Mouse (Mus musculus): Measurements from ENCODE around the gene Tssk6. TPM values are rescaled to one million over a fixed set of nuclear protein-coding genes. Genes with fewer than 3 reads are reported as not detected.

Tssk6 gene
- 1.3 and 1.8 TPM in 2 replicates for polyA plus RNA-seq (2021; fragmentation: Nextera tagmentation)
- long read RNA-seq, experiment 1, result 0 reads
- long read RNA-seq, experiment 2, result 0 reads

DNA sequence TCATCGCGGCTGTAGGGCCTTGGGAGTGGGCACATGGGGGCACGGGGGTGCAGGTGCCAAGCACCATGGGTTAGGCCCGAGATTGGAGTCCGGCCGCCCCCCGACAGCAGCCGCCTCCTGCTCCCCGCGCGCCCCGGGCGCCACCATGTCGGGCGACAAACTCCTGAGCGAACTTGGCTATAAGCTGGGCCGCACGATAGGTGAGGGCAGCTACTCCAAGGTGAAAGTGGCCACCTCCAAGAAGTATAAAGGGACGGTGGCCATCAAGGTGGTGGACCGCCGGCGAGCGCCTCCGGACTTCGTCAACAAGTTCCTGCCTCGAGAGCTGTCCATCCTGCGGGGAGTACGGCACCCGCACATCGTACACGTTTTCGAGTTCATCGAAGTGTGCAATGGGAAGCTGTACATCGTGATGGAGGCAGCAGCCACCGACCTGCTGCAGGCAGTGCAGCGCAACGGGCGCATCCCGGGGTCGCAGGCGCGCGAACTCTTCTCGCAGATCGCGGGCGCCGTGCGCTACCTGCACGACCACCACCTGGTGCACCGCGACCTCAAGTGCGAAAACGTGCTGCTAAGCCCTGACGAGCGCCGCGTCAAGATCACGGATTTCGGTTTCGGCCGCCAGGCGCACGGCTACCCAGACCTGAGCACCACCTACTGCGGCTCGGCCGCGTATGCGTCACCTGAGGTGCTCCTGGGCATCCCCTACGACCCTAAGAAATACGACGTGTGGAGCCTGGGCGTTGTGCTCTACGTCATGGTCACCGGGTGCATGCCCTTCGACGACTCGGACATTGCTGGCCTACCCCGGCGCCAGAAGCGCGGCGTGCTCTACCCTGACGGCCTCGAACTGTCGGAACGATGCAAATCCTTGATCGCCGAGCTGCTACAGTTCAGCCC, at the start of gene Tssk6, which contains the start of the genes Ndufa13 and Yjefn3:
TSS of gene Tssk6 (plus strand) at position 22 of the 900 bp plus-strand sequence.
TSS of gene Ndufa13 (minus strand) at position 396 of the 900 bp plus-strand sequence.
TSS of gene Yjefn3 (minus strand) at position 550 of the 900 bp plus-strand sequence.

GRCm38 (mm10) chr8:69887289-69888243, 14.4 kb upstream of the Tssk6 start, which contains the start of gene Cilp2:
Gene Cilp2 (minus strand): TSS chr8:69887687.

Other genes with a start within 250 kb of the Tssk6 start
- 1.1 and 1.6 TPM in 2 replicates for gene Zfp964, start 247.7 kb upstream of the Tssk6 start, polyA plus RNA-seq (2021; fragmentation: Nextera tagmentation)
- 12.8 and 14.1 TPM in 2 replicates for gene Zfp869, start 191.5 kb upstream of the Tssk6 start, polyA plus RNA-seq (2021; fragmentation: Nextera tagmentation)
- gene Zfp963, start 152.2 kb upstream of the Tssk6 start, polyA plus RNA-seq (2021; fragmentation: Nextera tagmentation), result 2.9 and 3.1 TPM in 2 replicates
- gene Gm20422, start 127.3 kb upstream of the Tssk6 start, polyA plus RNA-seq (2021; fragmentation: Nextera tagmentation), result 0.94 TPM in 1 of 2 replicates, not detected in the other
- 10.8 and 15.4 TPM in 2 replicates for gene Atp13a1, start 111.0 kb upstream of the Tssk6 start, polyA plus RNA-seq (2021; fragmentation: Nextera tagmentation)
- 3.0 and 4.1 TPM in 2 replicates for gene Zfp866, start 111.0 kb upstream of the Tssk6 start, polyA plus RNA-seq (2021; fragmentation: Nextera tagmentation)
- 1.8 and 2.8 TPM in 2 replicates for gene Gmip, start 93.5 kb upstream of the Tssk6 start, polyA plus RNA-seq (2021; fragmentation: Nextera tagmentation)
- 0.05 and 0.11 TPM in 2 replicates for gene Lpar2, start 79.8 kb upstream of the Tssk6 start, polyA plus RNA-seq (2021; fragmentation: Nextera tagmentation)
- gene Pbx4, start 69.7 kb upstream of the Tssk6 start, polyA plus RNA-seq (2021; fragmentation: Nextera tagmentation), result 59.2 and 60.8 TPM in 2 replicates
- 0.44 and 0.61 TPM in 2 replicates for gene Cilp2, start 14.5 kb upstream of the Tssk6 start, polyA plus RNA-seq (2021; fragmentation: Nextera tagmentation)
- gene Ndufa13, start 374 bp downstream of the Tssk6 start, polyA plus RNA-seq (2021; fragmentation: Nextera tagmentation), result 625 and 699 TPM in 2 replicates
- 48.3 and 74.4 TPM in 2 replicates for gene Yjefn3, start 528 bp downstream of the Tssk6 start, polyA plus RNA-seq (2021; fragmentation: Nextera tagmentation)
- 6.8 and 8.7 TPM in 2 replicates for gene Gatad2a, start 94.2 kb downstream of the Tssk6 start, polyA plus RNA-seq (2021; fragmentation: Nextera tagmentation)
- 24.8 and 37.2 TPM in 2 replicates for gene Mau2, start 140.6 kb downstream of the Tssk6 start, polyA plus RNA-seq (2021; fragmentation: Nextera tagmentation)
- gene Sugp1, start 140.6 kb downstream of the Tssk6 start, polyA plus RNA-seq (2021; fragmentation: Nextera tagmentation), result 27.5 and 30.4 TPM in 2 replicates
- gene Tm6sf2, start 170.7 kb downstream of the Tssk6 start, polyA plus RNA-seq (2021; fragmentation: Nextera tagmentation), result 0.18 TPM in 2 replicates
- 54.9 and 60.9 TPM in 2 replicates for gene Hapln4, start 181.3 kb downstream of the Tssk6 start, polyA plus RNA-seq (2021; fragmentation: Nextera tagmentation)
- 109 and 132 TPM in 2 replicates for gene Ncan, start 218.7 kb downstream of the Tssk6 start, polyA plus RNA-seq (2021; fragmentation: Nextera tagmentation)
- gene Nr2c2ap, start 229.1 kb downstream of the Tssk6 start, polyA plus RNA-seq (2021; fragmentation: Nextera tagmentation), result 34.7 and 36.6 TPM in 2 replicates
- gene Rfxank, start 237.0 kb downstream of the Tssk6 start, polyA plus RNA-seq (2021; fragmentation: Nextera tagmentation), result 12.7 and 15.3 TPM in 2 replicates
- gene Borcs8, start 237.3 kb downstream of the Tssk6 start, polyA plus RNA-seq (2021; fragmentation: Nextera tagmentation), result 121 and 136 TPM in 2 replicates
- 0.36 and 0.38 TPM in 2 replicates for gene Mef2b, start 237.5 kb downstream of the Tssk6 start, polyA plus RNA-seq (2021; fragmentation: Nextera tagmentation)

All from left cerebral cortex, adult 6 months (tissue).